Mouse (Mus musculus): Measurements from ENCODE around the gene Fcer1g. TPM values are rescaled to one million over a fixed set of nuclear protein-coding genes. Genes with fewer than 3 reads are reported as not detected.

The Fcer1g gene
- polyA plus RNA-seq, 1 experiment from 2014 or later = 19.9 TPM

DNA sequence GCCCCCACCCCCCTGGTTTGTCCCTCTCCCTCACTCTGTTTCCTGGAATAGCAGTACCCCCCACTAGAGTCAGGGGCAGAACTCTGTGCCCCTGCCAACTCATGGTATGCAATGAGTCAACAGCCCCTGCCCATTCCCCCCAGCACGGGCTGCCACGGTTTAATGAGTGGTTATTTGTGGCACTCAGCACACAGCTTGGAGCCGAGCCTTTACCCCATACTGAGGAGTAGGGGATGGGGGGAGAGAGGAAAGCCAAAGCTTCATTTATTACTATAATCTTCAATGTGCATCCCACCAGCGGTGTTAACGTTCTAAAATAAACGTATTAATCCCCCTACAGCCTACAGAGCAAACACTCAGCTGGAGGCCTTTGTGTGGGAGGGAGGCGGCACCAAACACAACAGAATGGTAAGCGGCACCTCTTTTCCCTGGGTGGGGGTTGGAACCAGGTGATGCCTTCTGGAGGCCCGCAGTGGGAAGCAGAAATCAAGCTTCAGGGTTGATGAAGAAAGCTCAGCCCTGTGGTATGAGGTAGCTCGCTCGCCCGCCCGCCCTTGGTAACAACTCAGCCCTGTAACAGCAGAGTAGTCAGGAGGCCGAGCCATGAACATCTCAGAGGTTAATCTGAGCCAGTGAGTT is 44.6 kb downstream of the Fcer1g start:
- Histone ChIP-seq H3K27me3 (ENCODE audit: control insufficient read depth, insufficient read depth, low read length) (peaks cover 17% of the 10 kb centered on the region), H3K4me1 (ENCODE audit: control insufficient read depth, insufficient read depth, low read length) (peaks cover 6% of the 10 kb centered on the region; the same call in 1 of the 2 replicates), H3K27ac (replicated peaks; ENCODE audit: low read depth, low read length) (no peak overlapping the region), H3K9ac (replicated peaks; ENCODE audit: low read length) (peak overlapping the region; percentile 22; the same call in 1 of the 2 replicates), H3K4me2 (ENCODE audit: low read depth, low read length) (no peak overlapping the region), H3K36me3 (replicated peaks; ENCODE audit: control insufficient read depth, insufficient read depth, low read depth, low read length) (no peaks in the 10 kb centered on the region), H3K9me3 (replicated peaks; ENCODE audit: control insufficient read depth, low read length) (no peaks in the 10 kb centered on the region), H3K4me3 (ENCODE audit: low read depth, low read length) (no peak overlapping the region)
- ATAC-seq (replicated peaks; ENCODE audit: insufficient number of reproducible peaks, low FRiP score, low TSS enrichment, low read depth) (no peak), DNase-seq (ENCODE audit: low spot score) (no peak)
- WGBS = 37% methylated on average over 14 of the region's 14 CpGs

DNA sequence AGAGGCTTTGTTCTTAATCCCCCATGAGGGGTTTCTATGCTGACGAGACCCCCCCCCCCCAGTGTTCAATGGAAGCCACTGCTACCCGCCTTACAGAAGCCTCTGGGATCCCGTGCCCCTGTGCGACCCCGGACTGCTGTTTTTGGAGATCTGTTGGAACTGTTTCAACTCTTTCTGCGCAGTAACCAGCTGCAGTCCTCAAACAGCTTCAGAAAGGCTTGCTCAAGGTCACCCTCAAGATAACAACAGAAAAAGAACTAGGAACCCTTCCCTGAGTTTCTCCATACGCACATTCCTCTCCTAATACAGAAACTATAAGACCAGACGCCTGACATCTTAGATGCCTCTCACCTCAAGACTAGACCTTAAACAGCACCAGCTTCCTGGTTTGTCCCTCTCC is 45.1 kb downstream of the Fcer1g start:
- Histone ChIP-seq H3K9ac (replicated peaks; ENCODE audit: low read length) (peak overlapping the region; percentile 22; the same call in 1 of the 2 replicates), H3K36me3 (replicated peaks; ENCODE audit: control insufficient read depth, insufficient read depth, low read depth, low read length) (no peaks in the 10 kb centered on the region), H3K4me3 (ENCODE audit: low read depth, low read length) (no peak overlapping the region), H3K4me2 (ENCODE audit: low read depth, low read length) (no peak overlapping the region), H3K27ac (replicated peaks; ENCODE audit: low read depth, low read length) (no peak overlapping the region), H3K27me3 (ENCODE audit: control insufficient read depth, insufficient read depth, low read length) (peaks cover 12% of the 10 kb centered on the region), H3K4me1 (ENCODE audit: control insufficient read depth, insufficient read depth, low read length) (peaks cover 4% of the 10 kb centered on the region; the same call in 1 of the 2 replicates), H3K9me3 (replicated peaks; ENCODE audit: control insufficient read depth, low read length) (no peaks in the 10 kb centered on the region)
- ATAC-seq (replicated peaks; ENCODE audit: insufficient number of reproducible peaks, low FRiP score, low TSS enrichment, low read depth) (no peak), DNase-seq (ENCODE audit: low spot score) (no peak)
- WGBS = 19% methylated on average over 8 of the region's 8 CpGs

DNA sequence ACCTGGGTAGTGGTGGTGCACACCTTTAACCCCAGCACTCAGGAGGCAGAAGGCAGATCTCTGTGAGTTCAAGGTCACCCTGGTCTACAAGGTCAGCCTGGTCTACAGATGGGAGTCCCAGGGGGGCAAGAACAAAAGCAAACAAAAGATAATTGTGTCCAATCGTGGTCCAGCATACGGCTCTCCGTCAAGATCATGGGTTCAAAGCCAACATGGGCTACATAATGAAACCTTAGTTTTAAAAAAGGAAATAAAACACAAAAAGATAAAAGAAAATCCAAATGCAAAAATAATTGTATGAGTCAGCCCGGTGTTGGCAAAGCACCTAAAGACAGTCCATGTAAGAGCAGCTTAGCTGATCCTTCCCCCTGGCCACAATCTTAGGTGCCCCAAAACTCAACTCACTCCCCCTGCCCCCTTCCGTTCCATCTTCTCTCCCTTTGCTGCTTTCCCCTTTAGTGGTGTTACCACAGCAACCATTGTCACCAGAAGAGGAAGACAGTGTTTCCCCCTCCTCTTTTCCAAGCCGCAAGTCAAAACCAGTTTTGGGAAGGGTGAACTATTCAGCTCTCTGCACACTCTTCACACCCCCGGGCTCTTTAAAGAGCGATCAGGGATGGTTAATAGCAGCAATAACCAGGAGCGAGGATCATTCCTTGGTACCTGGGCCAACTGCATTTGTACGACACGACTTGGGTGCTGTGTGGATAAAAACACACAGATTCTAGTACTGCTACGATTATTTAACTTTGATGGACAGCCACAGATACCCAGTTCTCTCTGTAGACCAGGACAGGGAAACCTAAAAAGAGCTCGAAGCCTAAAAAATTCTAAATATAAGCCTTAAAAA is 46.1 kb downstream of the Fcer1g start:
- peaks cover 4% of the 10 kb centered on the region for H3K27me3 ChIP-seq (ENCODE audit: control insufficient read depth, insufficient read depth, low read length)
- no peaks in the 10 kb centered on the region for H3K9me3 ChIP-seq (replicated peaks; ENCODE audit: control insufficient read depth, low read length)
- peaks cover 3% of the 10 kb centered on the region; the same call in 1 of the 2 replicates for H3K4me1 ChIP-seq (ENCODE audit: control insufficient read depth, insufficient read depth, low read length)
- no peak overlapping the region for H3K9ac ChIP-seq (replicated peaks; ENCODE audit: low read length)
- WGBS = 52% methylated on average over 13 of the region's 13 CpGs
- no peak overlapping the region for H3K27ac ChIP-seq (replicated peaks; ENCODE audit: low read depth, low read length)
- no peak overlapping the region for H3K4me2 ChIP-seq (ENCODE audit: low read depth, low read length)
- H3K4me3 ChIP-seq (ENCODE audit: low read depth, low read length) = no peak overlapping the region
- no peaks in the 10 kb centered on the region for H3K36me3 ChIP-seq (replicated peaks; ENCODE audit: control insufficient read depth, insufficient read depth, low read depth, low read length)
- no peak for DNase-seq (ENCODE audit: low spot score)
- no peak for ATAC-seq (replicated peaks; ENCODE audit: insufficient number of reproducible peaks, low FRiP score, low TSS enrichment, low read depth)

DNA sequence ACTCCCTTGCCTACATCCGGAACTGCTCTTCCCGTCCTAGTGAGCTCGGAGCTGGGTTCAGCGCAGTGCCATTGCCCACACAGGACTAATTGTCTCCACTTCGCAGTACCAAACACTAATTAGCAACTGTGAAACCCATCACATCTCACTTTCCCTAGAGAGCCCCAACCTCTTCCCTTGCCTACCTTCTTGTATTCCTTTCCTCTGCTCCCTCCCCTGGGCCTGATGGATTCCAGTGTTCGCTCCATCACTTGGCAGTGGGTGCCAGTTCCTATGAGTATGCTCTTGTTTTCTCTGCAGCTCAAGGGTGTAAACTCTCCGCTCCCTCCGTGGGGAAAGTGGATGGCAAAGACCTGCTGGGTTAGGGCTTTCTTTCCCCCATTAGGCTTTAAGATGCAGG is 48.5 kb downstream of the Fcer1g start:
- H3K36me3 ChIP-seq (replicated peaks; ENCODE audit: control insufficient read depth, insufficient read depth, low read depth, low read length) = no peaks in the 10 kb centered on the region
- peaks cover 3% of the 10 kb centered on the region; the same call in 1 of the 2 replicates for H3K4me1 ChIP-seq (ENCODE audit: control insufficient read depth, insufficient read depth, low read length)
- DNase-seq (ENCODE audit: low spot score) (no peak), ATAC-seq (replicated peaks; ENCODE audit: insufficient number of reproducible peaks, low FRiP score, low TSS enrichment, low read depth) (no peak)
- H3K9ac ChIP-seq (replicated peaks; ENCODE audit: low read length) = no peak overlapping the region
- no peak overlapping the region for H3K4me2 ChIP-seq (ENCODE audit: low read depth, low read length)
- H3K27ac ChIP-seq (replicated peaks; ENCODE audit: low read depth, low read length) = no peak overlapping the region
- no peaks in the 10 kb centered on the region for H3K9me3 ChIP-seq (replicated peaks; ENCODE audit: control insufficient read depth, low read length)
- no peaks in the 10 kb centered on the region for H3K27me3 ChIP-seq (ENCODE audit: control insufficient read depth, insufficient read depth, low read length)
- 65% methylated on average over 8 of the region's 8 CpGs for WGBS
- H3K4me3 ChIP-seq (ENCODE audit: low read depth, low read length) = no peak overlapping the region

DNA sequence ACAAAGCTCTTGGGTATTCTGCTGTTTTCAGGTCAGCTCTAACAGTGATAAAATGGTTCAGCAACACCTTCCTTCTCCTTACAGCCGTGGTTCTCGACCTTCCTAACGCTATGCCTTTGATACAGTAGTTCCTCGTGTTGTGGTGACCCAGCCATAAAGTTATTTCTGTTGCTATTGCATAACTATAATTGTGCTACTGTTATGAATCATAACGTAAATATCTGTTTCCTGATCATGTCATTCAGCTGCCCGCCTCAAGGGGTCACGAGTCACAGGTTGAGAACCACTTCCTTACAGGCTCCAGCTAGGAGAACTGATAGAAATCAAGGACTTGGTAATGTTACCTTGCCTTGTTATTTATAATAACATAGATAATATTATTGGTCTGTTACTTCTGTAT is 49.9 kb downstream of the Fcer1g start:
- no peaks in the 10 kb centered on the region for H3K9me3 ChIP-seq (replicated peaks; ENCODE audit: control insufficient read depth, low read length)
- no peak for DNase-seq (ENCODE audit: low spot score)
- ATAC-seq (replicated peaks; ENCODE audit: insufficient number of reproducible peaks, low FRiP score, low TSS enrichment, low read depth) = no peak
- H3K27me3 ChIP-seq (ENCODE audit: control insufficient read depth, insufficient read depth, low read length) = no peaks in the 10 kb centered on the region
- H3K27ac ChIP-seq (replicated peaks; ENCODE audit: low read depth, low read length) = no peak overlapping the region
- H3K9ac ChIP-seq (replicated peaks; ENCODE audit: low read length) = no peak overlapping the region
- H3K36me3 ChIP-seq (replicated peaks; ENCODE audit: control insufficient read depth, insufficient read depth, low read depth, low read length) = no peaks in the 10 kb centered on the region
- 81% methylated on average over 7 of the region's 7 CpGs for WGBS
- peaks cover 1% of the 10 kb centered on the region; the same call in 1 of the 2 replicates for H3K4me1 ChIP-seq (ENCODE audit: control insufficient read depth, insufficient read depth, low read length)
- no peak overlapping the region for H3K4me2 ChIP-seq (ENCODE audit: low read depth, low read length)
- no peak overlapping the region for H3K4me3 ChIP-seq (ENCODE audit: low read depth, low read length)

DNA sequence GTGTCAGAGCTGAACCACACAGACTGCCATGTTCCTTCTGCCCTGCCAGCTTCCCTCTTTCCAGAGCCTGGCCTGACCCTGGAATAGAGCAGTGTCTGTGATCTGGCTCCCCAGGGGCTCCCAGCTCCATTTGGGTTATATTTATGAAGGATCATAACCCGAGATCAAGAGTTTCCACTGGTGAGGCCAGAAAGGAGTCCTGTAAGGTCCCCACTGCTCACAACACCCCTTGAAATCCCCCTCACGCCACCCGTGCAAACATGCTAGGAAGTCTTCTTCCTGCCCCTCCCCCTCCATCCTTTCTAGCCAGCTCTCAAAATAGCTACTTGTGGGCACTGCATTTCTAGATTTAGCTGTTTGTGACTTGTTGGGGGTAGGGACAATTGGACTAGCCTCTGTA is 50.5 kb downstream of the Fcer1g start:
- 61% methylated on average over 3 of the region's 3 CpGs for WGBS
- Histone ChIP-seq H3K4me2 (ENCODE audit: low read depth, low read length) (no peak overlapping the region), H3K27ac (replicated peaks; ENCODE audit: low read depth, low read length) (no peak overlapping the region), H3K36me3 (replicated peaks; ENCODE audit: control insufficient read depth, insufficient read depth, low read depth, low read length) (no peaks in the 10 kb centered on the region), H3K27me3 (ENCODE audit: control insufficient read depth, insufficient read depth, low read length) (no peaks in the 10 kb centered on the region), H3K4me1 (ENCODE audit: control insufficient read depth, insufficient read depth, low read length) (no peaks in the 10 kb centered on the region), H3K9ac (replicated peaks; ENCODE audit: low read length) (no peak overlapping the region), H3K4me3 (ENCODE audit: low read depth, low read length) (no peak overlapping the region), H3K9me3 (replicated peaks; ENCODE audit: control insufficient read depth, low read length) (no peaks in the 10 kb centered on the region)
- DNase-seq (ENCODE audit: low spot score) = no peak
- no peak for ATAC-seq (replicated peaks; ENCODE audit: insufficient number of reproducible peaks, low FRiP score, low TSS enrichment, low read depth)

DNA sequence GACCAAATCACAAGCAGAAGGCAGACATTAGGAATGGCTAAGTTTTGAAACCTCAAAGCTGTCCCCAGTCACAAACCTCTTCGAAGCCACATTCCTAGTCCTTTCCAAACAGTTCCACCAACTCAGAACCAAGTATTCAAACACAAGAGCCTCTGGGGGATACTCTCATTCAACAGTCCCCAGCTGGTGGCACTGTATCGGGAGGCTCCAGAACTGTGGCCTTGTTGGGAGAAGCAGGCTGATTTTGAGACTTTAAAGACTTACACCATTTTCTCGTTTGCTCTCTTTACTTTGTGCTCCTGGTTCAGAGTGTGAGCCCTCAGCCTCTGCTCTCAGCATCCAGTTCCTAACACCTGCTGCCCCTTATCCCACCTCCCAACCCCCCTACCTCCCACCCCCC is 51.1 kb downstream of the Fcer1g start:
- DNase-seq (ENCODE audit: low spot score) (no peak), ATAC-seq (replicated peaks; ENCODE audit: insufficient number of reproducible peaks, low FRiP score, low TSS enrichment, low read depth) (no peak)
- H3K4me2 ChIP-seq (ENCODE audit: low read depth, low read length) = no peak overlapping the region

More for the DNA sequence above, 51.1 kb downstream of the Fcer1g start:
- Histone ChIP-seq H3K4me1 (ENCODE audit: control insufficient read depth, insufficient read depth, low read length) (no peaks in the 10 kb centered on the region), H3K27me3 (ENCODE audit: control insufficient read depth, insufficient read depth, low read length) (no peaks in the 10 kb centered on the region), H3K36me3 (replicated peaks; ENCODE audit: control insufficient read depth, insufficient read depth, low read depth, low read length) (no peaks in the 10 kb centered on the region), H3K9me3 (replicated peaks; ENCODE audit: control insufficient read depth, low read length) (no peaks in the 10 kb centered on the region), H3K9ac (replicated peaks; ENCODE audit: low read length) (no peak overlapping the region), H3K4me3 (ENCODE audit: low read depth, low read length) (no peak overlapping the region), H3K27ac (replicated peaks; ENCODE audit: low read depth, low read length) (no peak overlapping the region)
- 80% methylated on average over 3 of the region's 3 CpGs for WGBS
